Mouse (Mus musculus): ENCODE data around the gene Wdr31. TPM values are rescaled to one million over a fixed set of nuclear protein-coding genes. Genes with fewer than 3 reads are reported as not detected.

The Wdr31 gene
- polyA plus RNA-seq, 1 experiment from 2014 or later, result 1.00 TPM

- WGBS (ENCODE audit: insufficient replicate concordance), result 90% methylated on average over 4 of the region's 4 CpGs
- Histone ChIP-seq H3K9me3 (ENCODE audit: low read length) (no peaks in the 10 kb centered on the region), H3K27ac (ENCODE audit: low read depth) (no peak overlapping the region), H3K4me3 (ENCODE audit: low read depth, low read length) (no peak overlapping the region), H3K9ac (replicated peaks) (no peak overlapping the region), H3K4me2 (ENCODE audit: low read depth, low read length) (no peak overlapping the region), H3K27me3 (ENCODE audit: insufficient read depth, low read length) (no peaks in the 10 kb centered on the region), H3K4me1 (ENCODE audit: insufficient read depth) (peaks cover 9% of the 10 kb centered on the region), H3K36me3 (replicated peaks; ENCODE audit: insufficient read depth, low read length) (peaks cover 20% of the 10 kb centered on the region)
- TF ChIP-seq CTCF (IDR thresholded peaks at IDR 0.05; ENCODE audit: low read depth) (no peak), EP300 (IDR thresholded peaks at IDR 0.05; ENCODE audit: low read depth) (no peak)
- no peak for DNase-seq
- ATAC-seq, result no peak
Observed at GRCm38 (mm10) chr4:62406133-62406532, 64.6 kb downstream of the Wdr31 start.

DNA sequence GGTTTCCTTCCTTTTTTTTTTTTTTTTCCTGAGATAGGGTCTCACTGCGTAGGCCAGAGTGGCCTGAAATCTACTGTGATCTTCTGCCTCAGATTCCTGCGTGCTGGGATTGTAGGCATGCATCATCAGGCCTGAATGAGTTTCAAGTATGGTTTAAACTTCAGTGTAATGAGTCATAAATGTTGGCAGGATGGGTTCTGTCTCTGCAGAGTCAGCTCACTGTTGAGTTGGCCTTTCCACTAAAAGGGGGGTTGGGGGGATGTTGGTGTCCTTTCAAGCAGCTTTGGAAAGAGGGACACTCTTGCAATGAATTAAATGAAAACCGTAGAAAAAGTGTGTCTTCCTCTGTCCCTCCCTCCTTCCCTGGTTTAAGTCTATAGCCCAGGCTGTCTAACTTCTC lies 71.7 kb downstream of the Wdr31 start:
- Histone ChIP-seq H3K4me3 (ENCODE audit: low read depth, low read length) (no peak overlapping the region), H3K4me1 (ENCODE audit: insufficient read depth) (peaks cover 8% of the 10 kb centered on the region; the same call in 1 of the 2 replicates), H3K36me3 (replicated peaks; ENCODE audit: insufficient read depth, low read length) (peaks cover 61% of the 10 kb centered on the region), H3K9ac (replicated peaks) (no peak overlapping the region), H3K27me3 (ENCODE audit: insufficient read depth, low read length) (no peaks in the 10 kb centered on the region), H3K4me2 (ENCODE audit: low read depth, low read length) (no peak overlapping the region), H3K9me3 (ENCODE audit: low read length) (no peaks in the 10 kb centered on the region), H3K27ac (ENCODE audit: low read depth) (no peak overlapping the region)
- DNase-seq (no peak), ATAC-seq (no peak)
- TF ChIP-seq EP300 (IDR thresholded peaks at IDR 0.05; ENCODE audit: low read depth) (no peak), CTCF (IDR thresholded peaks at IDR 0.05; ENCODE audit: low read depth) (no peak)
- WGBS (ENCODE audit: insufficient replicate concordance), result 87% methylated on average over 3 of the region's 3 CpGs

Other genes with a start within 250 kb of the Wdr31 start
- gene Zfp37, start 239.8 kb downstream of the Wdr31 start, polyA plus RNA-seq (2015; fragmentation: Nextera tagmentation; extraction: Ambion mirVana), result 0.25 and 0.31 TPM in 2 replicates
- gene Slc31a2, start 208.3 kb downstream of the Wdr31 start, polyA plus RNA-seq (2015; fragmentation: Nextera tagmentation; extraction: Ambion mirVana), result 8.9 and 9.2 TPM in 2 replicates
- 11.7 and 13.3 TPM in 2 replicates for gene Fkbp15, start 110.3 kb downstream of the Wdr31 start, polyA plus RNA-seq (2015; fragmentation: Nextera tagmentation; extraction: Ambion mirVana)
- gene Slc31a1, start 110.2 kb downstream of the Wdr31 start, polyA plus RNA-seq (2015; fragmentation: Nextera tagmentation; extraction: Ambion mirVana), result 50.9 and 54.3 TPM in 2 replicates
- gene Cdc26, start 62.3 kb downstream of the Wdr31 start, polyA plus RNA-seq (2015; fragmentation: Nextera tagmentation; extraction: Ambion mirVana), result 45.5 and 50.7 TPM in 2 replicates
- gene Prpf4, start 62.1 kb downstream of the Wdr31 start, polyA plus RNA-seq (2015; fragmentation: Nextera tagmentation; extraction: Ambion mirVana), result 5.5 and 6.2 TPM in 2 replicates
- gene Rnf183, start 35.6 kb downstream of the Wdr31 start, polyA plus RNA-seq (2015; fragmentation: Nextera tagmentation; extraction: Ambion mirVana), result not detected in 2 replicates
- 0.18 and 0.26 TPM in 2 replicates for gene Bspry, start 9.2 kb upstream of the Wdr31 start, polyA plus RNA-seq (2015; fragmentation: Nextera tagmentation; extraction: Ambion mirVana)
- gene Hdhd3, start 32.6 kb upstream of the Wdr31 start, polyA plus RNA-seq (2015; fragmentation: Nextera tagmentation; extraction: Ambion mirVana), result 19.7 and 20.3 TPM in 2 replicates
- gene Alad, start 49.0 kb upstream of the Wdr31 start, polyA plus RNA-seq (2015; fragmentation: Nextera tagmentation; extraction: Ambion mirVana), result 295 and 303 TPM in 2 replicates
- gene Pole3, start 54.2 kb upstream of the Wdr31 start, polyA plus RNA-seq (2015; fragmentation: Nextera tagmentation; extraction: Ambion mirVana), result 26.4 and 29.2 TPM in 2 replicates
- gene 4933430I17Rik, start 54.5 kb upstream of the Wdr31 start, polyA plus RNA-seq (2015; fragmentation: Nextera tagmentation; extraction: Ambion mirVana), result not detected in 2 replicates
- 6.6 and 6.7 TPM in 2 replicates for gene Rgs3, start 89.0 kb upstream of the Wdr31 start, polyA plus RNA-seq (2015; fragmentation: Nextera tagmentation; extraction: Ambion mirVana)

All from liver, postnatal 0 days (tissue).